Mouse (Mus musculus) G1E (cell line): ENCODE results near the gene Thsd4.

Source experiments
- CTCF ChIP-seq: IDR thresholded peaks from 2 replicates; pipeline ENCODE4 v1.5.1; 2012; ENCODE audit warnings: low read depth, low read length, inconsistent platforms, mixed read lengths
- GATA2 ChIP-seq: IDR thresholded peaks from 2 replicates; pipeline ENCODE4 v1.6.1; 2012; ENCODE audit warnings: low read depth, low read length, inconsistent platforms, borderline replicate concordance
- POLR2AphosphoS5 ChIP-seq: IDR thresholded peaks from 2 replicates; pipeline ENCODE4 v1.6.1; 2012; ENCODE audit warnings: low read depth, low read length, inconsistent platforms; ENCODE audit not compliant: insufficient replicate concordance

GRCm38 (mm10) chr9:60284318-60284717, 237.5 kb downstream of the Thsd4 start:
- TF ChIP-seq CTCF (no peak), GATA2 (no peak), POLR2AphosphoS5 (no peak)
